Mouse (Mus musculus): ENCODE results near the gene Casq2.
A peak's percentile ranks its signal among the peaks of the same experiment; 100 is the strongest.

DNA sequence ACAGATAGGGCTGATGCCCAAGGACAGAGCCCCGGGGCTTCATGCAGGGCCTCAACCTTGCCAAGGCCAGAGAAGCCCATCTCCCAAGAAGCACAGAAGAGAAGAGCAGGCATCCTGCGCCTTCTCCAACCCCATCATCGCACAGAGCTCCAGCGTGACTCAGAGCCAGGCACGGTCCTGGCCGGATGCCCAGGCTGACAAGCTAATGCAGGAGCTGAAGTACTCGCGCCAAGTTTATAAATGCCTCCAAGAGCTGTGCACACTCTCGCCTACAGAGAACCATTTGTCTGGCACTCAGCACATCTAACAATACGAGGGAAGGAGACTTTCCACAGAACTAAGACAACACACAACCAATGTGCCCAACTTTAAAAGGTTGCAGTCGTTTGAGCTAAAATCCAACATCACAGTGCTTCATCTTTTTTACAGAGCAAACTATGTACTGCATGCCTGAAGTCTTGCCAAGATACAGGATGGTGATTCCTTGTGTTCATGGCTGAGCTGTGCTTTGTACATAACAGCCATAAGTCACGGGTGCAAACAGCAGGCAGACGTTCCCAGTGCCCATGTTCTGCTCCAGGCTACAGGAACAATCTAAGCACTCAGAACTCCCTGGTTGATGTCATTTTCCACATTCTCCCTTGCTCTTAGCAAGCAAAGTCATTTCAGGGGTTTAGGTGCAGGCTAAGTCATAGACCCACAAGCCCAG lies 83.1 kb downstream of the Casq2 start:
- TF ChIP-seq EP300 (IDR thresholded peaks at IDR 0.05; ENCODE audit: insufficient read depth, low read depth, low read length) (0 out of 2 replicates have a peak, but pooled peaks have one; percentile 40), CTCF (IDR thresholded peaks at IDR 0.05) (no peak), POLR2A (IDR thresholded peaks at IDR 0.05; ENCODE audit: insufficient read depth, low read depth, low read length) (no peak)
